Mouse (Mus musculus) forebrain, postnatal 0 days (tissue): ENCODE data around the gene Dclk1. TPM values are rescaled to one million over a fixed set of nuclear protein-coding genes. Genes with fewer than 3 reads are reported as not detected.

Source experiments
- ATAC-seq: fragments of 200-750 bp; cut with Nextera tagmentation; 2 replicates; pipeline ENCODE4 v1.8.0; 2017; ENCODE audit warnings: mild to moderate bottlenecking, moderate library complexity
- DNase-seq: peaks from one replicate; pipeline ENCODE4 v3.0.0-alpha.2; 2015
- H3K27ac ChIP-seq: fragments of 300-500 bp; sonication (generic); 2 replicates; pipeline ENCODE4 v1.5.1; 2014; ENCODE audit warnings: low read depth, mild to moderate bottlenecking, antibody characterized with exemption, low read length, moderate library complexity, mixed read lengths
- H3K27me3 ChIP-seq: fragments of 300-500 bp; sonication (generic); 2 replicates; pipeline ENCODE4 v1.6.1; 2014; ENCODE audit warnings: mild to moderate bottlenecking, low read length, mixed read lengths; ENCODE audit not compliant: insufficient read depth
- H3K36me3 ChIP-seq: fragments of 300-500 bp; sonication (generic); 2 replicates; pipeline ENCODE4 v1.6.1; 2014; ENCODE audit warnings: mild to moderate bottlenecking, moderate library complexity; ENCODE audit not compliant: insufficient read depth
- H3K4me1 ChIP-seq: fragments of 300-500 bp; sonication (generic); 2 replicates; pipeline ENCODE4 v1.6.1; 2014; ENCODE audit warnings: antibody characterized with exemption; ENCODE audit not compliant: insufficient read depth
- H3K4me2 ChIP-seq: fragments of 300-500 bp; sonication (generic); 2 replicates; pipeline ENCODE4 v1.6.1; 2014; ENCODE audit warnings: low read depth, mild to moderate bottlenecking, moderate library complexity
- H3K4me3 ChIP-seq: fragments of 300-500 bp; sonication (generic); 2 replicates; pipeline ENCODE4 v1.5.1; 2014; ENCODE audit warnings: low read depth, low read length, mixed read lengths
- H3K9ac ChIP-seq: fragments of 300-500 bp; sonication (generic); 2 replicates; pipeline ENCODE4 v1.6.1; 2014; ENCODE audit warnings: mild to moderate bottlenecking
- H3K9me3 ChIP-seq: fragments of 300-500 bp; sonication (generic); 2 replicates; pipeline ENCODE4 v1.6.1; 2016; ENCODE audit warnings: low read length
- CTCF ChIP-seq: sonication (generic); IDR thresholded peaks from 2 replicates; pipeline ENCODE4 v1.5.1; 2016; ENCODE audit warnings: antibody characterized with exemption, control low read depth, low read depth
- WGBS: fragments of 180-500 bp; shearing (Covaris S2); extraction: QIAGEN DNeasy Blood & Tissue Kit; methylation state at CpG from one replicate; pipeline ENCODE4 v1.1.7; 2014; 5-methylcytosine and 5-hydroxymethylcytosine counted together
- polyA plus RNA-seq: library from polyadenylated mRNA; unstranded; fragments of >200 nt; fragmentation: Nextera tagmentation; extraction: Ambion mirVana; gene quantifications from 2 replicates; pipeline ENCODE4 v1.2.1, GENCODE M21; 2015
- total RNA-seq: library from RNA; depleted of rRNA; stranded (reverse); fragments of >200 nt; gene quantifications from 2 replicates; pipeline ENCODE4 v1.2.3, GENCODE M21; 2014

The Dclk1 gene
- total and polyA plus RNA-seq, 2 experiments from 2014 or later: 219 to 347 TPM

DNA sequence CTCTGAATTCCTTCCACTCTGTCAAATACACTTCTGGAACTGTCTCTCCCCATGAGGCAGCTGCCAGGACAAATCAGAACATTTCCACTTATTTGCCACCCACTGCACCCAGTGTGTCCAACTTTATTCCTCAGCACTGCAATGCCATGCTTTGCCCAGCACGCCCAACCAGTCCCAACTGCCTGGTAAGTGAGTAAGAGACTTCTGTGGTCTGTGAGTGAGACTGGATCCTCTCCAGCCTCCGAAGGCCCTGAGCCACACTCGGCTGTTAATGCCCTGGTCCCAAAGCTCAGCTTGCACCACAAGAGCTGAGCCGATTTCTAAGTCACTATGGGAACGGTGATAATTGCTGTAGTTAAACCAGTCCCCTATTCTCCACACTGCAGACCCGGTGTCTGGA lies 34.5 kb upstream of the Dclk1 start:
- DNase-seq (no peak), ATAC-seq (peak; percentile 54)
- H3K9me3 ChIP-seq: no peaks in the 10 kb centered on the region
- H3K27ac ChIP-seq: no peak overlapping the region
- WGBS: 44% methylated on average over 6 of the region's 6 CpGs
- H3K27me3 ChIP-seq: no peaks in the 10 kb centered on the region
- no peak overlapping the region for H3K9ac ChIP-seq
- TF ChIP-seq CTCF: no peak
- no peaks in the 10 kb centered on the region for H3K4me1 ChIP-seq
- H3K36me3 ChIP-seq: no peaks in the 10 kb centered on the region
- H3K4me2 ChIP-seq: no peak overlapping the region
- H3K4me3 ChIP-seq: no peak overlapping the region

DNA sequence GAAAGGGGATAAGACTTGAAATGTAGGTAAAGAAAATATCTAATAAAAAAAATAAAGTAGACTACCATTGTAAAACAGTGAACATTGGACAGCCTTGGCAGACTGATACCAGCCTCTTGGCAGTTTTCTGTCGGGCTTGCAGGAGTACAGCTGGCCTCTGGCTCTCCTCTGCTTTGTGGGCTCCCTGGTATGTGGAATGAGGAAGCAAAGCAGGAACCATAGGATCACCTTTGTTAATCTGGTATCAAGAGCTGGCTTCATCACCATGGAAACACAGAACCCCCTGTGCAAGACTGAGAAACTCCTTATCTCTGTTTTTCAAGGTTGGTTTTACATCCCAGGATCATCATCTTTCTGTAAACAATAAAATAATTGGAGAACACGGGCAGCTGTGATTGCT lies 29.9 kb upstream of the Dclk1 start:
- 22% methylated on average over 2 of the region's 2 CpGs for WGBS
- ATAC-seq (no peak), DNase-seq (no peak)
- H3K4me2 ChIP-seq: no peak overlapping the region
- no peak overlapping the region for H3K9ac ChIP-seq
- H3K9me3 ChIP-seq: no peaks in the 10 kb centered on the region
- H3K36me3 ChIP-seq: no peaks in the 10 kb centered on the region
- no peak overlapping the region for H3K27ac ChIP-seq
- H3K27me3 ChIP-seq: no peaks in the 10 kb centered on the region
- H3K4me3 ChIP-seq: no peak overlapping the region
- no peaks in the 10 kb centered on the region for H3K4me1 ChIP-seq
- no peak for TF ChIP-seq CTCF

DNA sequence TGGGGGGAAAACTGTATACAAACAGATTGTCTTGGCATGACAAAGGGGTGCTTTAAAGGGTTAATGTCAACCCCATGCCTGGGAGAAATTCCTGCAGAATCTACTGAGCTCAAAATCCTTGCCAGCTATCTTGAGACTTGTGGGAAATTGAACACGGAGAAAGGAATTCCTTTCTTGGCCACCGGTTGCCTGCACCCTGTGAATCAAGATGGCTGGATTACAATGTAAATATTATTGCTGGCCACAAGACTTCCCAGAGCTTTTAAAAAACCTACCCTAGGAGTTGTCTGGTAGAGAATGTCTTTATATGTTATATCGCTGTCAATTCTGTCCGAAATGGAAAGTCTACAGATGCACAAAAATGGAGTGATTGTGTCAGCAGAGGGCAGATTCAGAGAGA lies 28.4 kb upstream of the Dclk1 start:
- Histone ChIP-seq H3K9ac (no peak overlapping the region), H3K4me3 (no peak overlapping the region), H3K36me3 (no peaks in the 10 kb centered on the region), H3K4me1 (no peaks in the 10 kb centered on the region), H3K9me3 (no peaks in the 10 kb centered on the region), H3K4me2 (no peak overlapping the region), H3K27ac (no peak overlapping the region), H3K27me3 (no peaks in the 10 kb centered on the region)
- no peak for TF ChIP-seq CTCF
- DNase-seq (no peak), ATAC-seq (no peak)
- 40% methylated on average over 4 of the region's 4 CpGs for WGBS

DNA sequence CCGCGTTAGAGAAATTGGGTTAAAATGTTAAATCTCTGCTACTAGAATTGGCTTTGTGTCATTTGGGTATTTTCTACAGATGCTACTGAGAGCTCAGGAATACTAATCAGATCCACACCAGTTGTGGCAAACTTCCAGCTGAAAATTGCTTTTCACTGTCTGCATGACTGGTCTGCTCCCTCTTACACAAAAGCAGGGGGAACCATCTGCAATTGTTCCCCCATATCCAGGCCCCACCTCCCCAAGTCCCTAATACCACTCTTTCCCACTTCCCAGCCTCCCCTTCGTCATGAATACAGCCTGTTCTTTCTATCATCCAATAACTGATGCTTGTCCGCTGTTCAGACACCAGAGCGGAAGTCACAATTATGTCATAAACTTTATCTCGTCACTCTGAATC lies 27.8 kb upstream of the Dclk1 start:
- TF ChIP-seq CTCF: no peak
- Histone ChIP-seq H3K4me3 (no peak overlapping the region), H3K27ac (no peak overlapping the region), H3K4me1 (no peaks in the 10 kb centered on the region), H3K27me3 (no peaks in the 10 kb centered on the region), H3K4me2 (no peak overlapping the region), H3K36me3 (no peaks in the 10 kb centered on the region), H3K9me3 (no peaks in the 10 kb centered on the region), H3K9ac (no peak overlapping the region)
- ATAC-seq (peak; percentile 85), DNase-seq (peak; percentile 64)
- WGBS: 31% methylated on average over 6 of the region's 6 CpGs

DNA sequence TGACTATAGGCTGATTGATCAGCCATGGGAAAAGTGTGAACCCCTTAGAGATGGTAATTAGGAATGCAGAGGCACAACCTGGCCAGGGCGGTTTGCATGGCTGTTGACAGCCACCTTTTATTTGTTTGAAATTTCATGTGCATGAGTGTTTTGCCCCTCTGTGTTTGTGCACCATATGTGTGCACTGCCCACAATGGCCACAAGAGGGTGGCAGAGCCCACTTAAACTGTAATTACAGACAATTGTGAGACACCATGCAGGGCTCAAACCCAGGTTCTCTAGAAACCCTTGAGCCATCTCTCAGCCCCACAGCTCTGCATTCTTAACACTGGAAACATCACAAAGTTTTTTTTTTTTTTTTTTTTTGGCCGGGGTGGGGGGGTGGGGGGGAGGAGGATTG lies 19.7 kb upstream of the Dclk1 start:
- Histone ChIP-seq H3K27ac (no peak overlapping the region), H3K4me3 (no peak overlapping the region), H3K4me2 (no peak overlapping the region), H3K4me1 (peaks cover 11% of the 10 kb centered on the region), H3K9ac (no peak overlapping the region), H3K9me3 (no peaks in the 10 kb centered on the region), H3K27me3 (no peaks in the 10 kb centered on the region), H3K36me3 (no peaks in the 10 kb centered on the region)
- DNase-seq (no peak), ATAC-seq (no peak)
- 96% methylated on average over 2 of the region's 2 CpGs for WGBS
- TF ChIP-seq CTCF: peak; percentile 56

- H3K27ac ChIP-seq: no peak overlapping the region
- no peak overlapping the region for H3K4me3 ChIP-seq
- TF ChIP-seq CTCF: no peak
- no peaks in the 10 kb centered on the region for H3K9me3 ChIP-seq
- H3K9ac ChIP-seq: no peak overlapping the region
- DNase-seq (no peak), ATAC-seq (peak; percentile 60)
- 56% methylated on average over 3 of the region's 3 CpGs for WGBS
- H3K27me3 ChIP-seq: no peaks in the 10 kb centered on the region
- H3K4me1 ChIP-seq: peaks cover 11% of the 10 kb centered on the region
- H3K36me3 ChIP-seq: no peaks in the 10 kb centered on the region
- no peak overlapping the region for H3K4me2 ChIP-seq
These were observed 18.3 kb upstream of the Dclk1 start for GRCm38 (mm10) chr3:55223862-55224261.

DNA sequence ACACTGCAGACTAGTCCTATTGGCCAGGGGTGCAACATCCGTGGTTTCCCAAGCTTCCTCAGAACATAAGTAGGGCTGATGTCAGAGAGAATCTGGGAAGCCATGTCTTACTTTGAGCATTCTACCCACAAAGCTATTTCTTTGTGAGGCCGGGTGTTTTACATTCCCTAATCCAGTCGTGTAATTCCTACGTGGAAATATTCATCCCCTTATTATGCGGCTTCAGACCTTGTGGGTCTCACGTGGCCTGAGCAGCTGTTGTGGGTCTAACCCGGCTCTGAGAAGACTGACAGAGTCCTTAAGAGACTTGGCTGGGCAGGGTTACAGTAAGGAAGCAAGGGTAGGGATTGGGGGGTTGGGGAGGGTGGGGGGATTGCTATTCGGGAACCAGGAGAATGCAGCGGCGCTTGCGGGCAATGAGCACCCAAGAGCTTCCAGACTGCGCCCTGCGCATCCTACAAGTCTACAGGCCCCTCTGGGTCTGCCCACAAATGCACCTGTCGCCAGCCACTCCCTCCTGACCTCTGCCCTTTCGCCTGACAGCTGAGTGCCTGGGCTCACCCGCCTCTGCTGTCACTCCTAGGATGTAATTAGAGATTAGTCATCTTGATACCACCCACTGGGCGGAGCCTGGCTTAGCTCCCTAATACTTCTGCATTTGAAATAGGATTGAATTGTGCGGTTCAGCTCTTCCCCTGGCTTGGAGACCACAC lies 15.5 kb upstream of the Dclk1 start:
- no peaks in the 10 kb centered on the region for H3K36me3 ChIP-seq
- peak; percentile 88 for ATAC-seq
- no peaks in the 10 kb centered on the region for H3K27me3 ChIP-seq
- no peak for TF ChIP-seq CTCF
- H3K9ac ChIP-seq: peak overlapping the region; percentile 39
- 20% methylated on average over 18 of the region's 18 CpGs for WGBS
- H3K4me2 ChIP-seq: peak overlapping the region; percentile 39
- peaks cover 11% of the 10 kb centered on the region for H3K4me1 ChIP-seq
- H3K27ac ChIP-seq: peak overlapping the region; percentile 54
- DNase-seq: peak; percentile 76
- no peaks in the 10 kb centered on the region for H3K9me3 ChIP-seq
- H3K4me3 ChIP-seq: peak overlapping the region; percentile 22
